Mouse (Mus musculus): Measurements from ENCODE around the gene Vps37c.

DNA sequence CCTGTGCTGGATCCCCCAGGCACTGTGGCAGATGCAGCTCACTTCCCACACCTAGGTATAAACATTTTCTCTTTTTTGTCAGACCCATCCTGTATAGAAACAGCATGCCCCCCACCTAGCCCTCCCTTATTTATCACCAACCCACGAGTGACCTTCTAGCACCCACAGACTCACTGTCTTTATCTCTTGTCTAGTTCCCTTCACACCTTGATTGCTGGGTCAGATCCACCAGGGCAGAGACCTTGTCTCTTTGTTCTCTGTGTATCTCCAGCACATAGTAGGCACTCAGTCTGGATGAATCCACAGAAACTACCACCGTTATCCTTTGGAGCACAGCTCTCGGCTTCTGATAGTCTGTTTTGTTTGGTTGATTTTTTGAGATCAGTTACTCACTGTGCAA is 46.5 kb downstream of the Vps37c start:
- no peak for TF ChIP-seq MYOG (IDR thresholded peaks at IDR 0.05; ENCODE audit: control insufficient read depth in 1 of 3, insufficient read depth in 1 of 3, insufficient read length in 2 of 3, low read depth in 2 of 3)
- TF ChIP-seq POLR2A (IDR thresholded peaks at IDR 0.05; ENCODE audit: insufficient read length, low read depth), result no peak
- TF ChIP-seq TCF12 (IDR thresholded peaks at IDR 0.05; ENCODE audit: insufficient read depth, poor library complexity, severe bottlenecking), result no peak
- no peak for TF ChIP-seq USF1 (IDR thresholded peaks at IDR 0.05; ENCODE audit: low read depth)
- no peak for TF ChIP-seq E2F4 (IDR thresholded peaks at IDR 0.05; ENCODE audit: insufficient read depth)
- no peak for TF ChIP-seq POLR2AphosphoS2 (IDR thresholded peaks at IDR 0.05; ENCODE audit: insufficient read length, low read depth)
- TF ChIP-seq CEBPB (IDR thresholded peaks at IDR 0.05; ENCODE audit: insufficient read depth, poor library complexity, severe bottlenecking), result no peak
- no peak for TF ChIP-seq SRF (IDR thresholded peaks at IDR 0.05; ENCODE audit: control insufficient read depth, insufficient read length, low read depth)
